ENCODE assay signal across 18 mouse cellular contexts in genomic region chr11:105296084-105296483, GRCm38 (mm10). TPM values are rescaled to one million over a fixed set of nuclear protein-coding genes. Genes with fewer than 3 reads are reported as not detected.
"Had no signal": no experiment of that assay in that cellular context is flagged by ENCODE, and none has a peak within 500 bp of the region (broad histone marks: within the 10 kb centered on the region; RNA-seq: fewer than 3 reads in every experiment).

No protein-coding gene starts in this region.

- H3K27me3 ChIP-seq: midbrain, embryonic 12.5 days had no signal

- H3K9me3 ChIP-seq: liver, embryonic 12.5 days; midbrain, embryonic 10.5 days; midbrain, embryonic 12.5 days; neural tube, embryonic 13.5 days; neural tube, embryonic 15.5 days had no signal

- ATAC-seq: liver, embryonic 12.5 days; midbrain, embryonic 16.5 days had no signal

- H3K36me3 ChIP-seq: liver, embryonic 12.5 days had no signal

- H3K4me3 ChIP-seq: liver, embryonic 12.5 days; midbrain, embryonic 10.5 days; midbrain, embryonic 12.5 days; myocyte; neural tube, embryonic 13.5 days; neural tube, embryonic 15.5 days had no signal

- DNase-seq: midbrain, embryonic 14.5 days; retina, postnatal 1 day; right cerebral cortex, adult 18-20 months; right cerebral cortex, postnatal 25 days; right cerebral cortex, postnatal 4 days; spleen, adult 18-20 months; thymus, adult 18-20 months; thymus, postnatal 14 days; thymus, postnatal 36 days had no signal

- H3K9ac ChIP-seq: liver, embryonic 12.5 days; liver, embryonic 14.5 days; midbrain, embryonic 12.5 days; neural tube, embryonic 13.5 days; neural tube, embryonic 15.5 days had no signal

- H3K4me2 ChIP-seq: liver, embryonic 12.5 days; midbrain, embryonic 12.5 days; neural tube, embryonic 13.5 days; neural tube, embryonic 15.5 days had no signal

- H3K27ac ChIP-seq: liver, embryonic 12.5 days; liver, embryonic 14.5 days; midbrain, embryonic 10.5 days; midbrain, embryonic 12.5 days; neural tube, embryonic 13.5 days; neural tube, embryonic 15.5 days had no signal

RNA-seq across cellular contexts. Expression of gene Mrc2, which starts 3.6 kb away (rescaled TPM):
- total RNA-seq: megakaryocyte-erythroid progenitor cell, adult 5-6 weeks had no signal
